Mouse (Mus musculus): ENCODE data around the gene Catsper4.

Catsper4 gene

DNA sequence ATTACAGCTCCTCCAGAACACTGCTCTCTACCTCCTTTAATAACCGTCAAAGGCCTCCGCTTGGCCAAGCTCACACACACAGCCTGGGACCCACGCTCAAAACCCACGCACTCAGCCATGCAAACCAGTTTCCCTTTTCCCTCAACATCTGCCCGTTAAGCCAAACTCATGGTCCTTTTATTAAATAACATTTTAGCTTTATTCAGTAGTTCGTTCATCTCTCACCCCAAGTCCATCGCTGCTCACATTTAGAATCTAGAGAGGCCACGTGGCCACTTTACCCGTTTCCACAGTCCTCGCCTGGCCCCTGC, 23.7 kb upstream of the Catsper4 start:
- no peak for DNase-seq (ENCODE audit: low read depth, low spot score)

DNA sequence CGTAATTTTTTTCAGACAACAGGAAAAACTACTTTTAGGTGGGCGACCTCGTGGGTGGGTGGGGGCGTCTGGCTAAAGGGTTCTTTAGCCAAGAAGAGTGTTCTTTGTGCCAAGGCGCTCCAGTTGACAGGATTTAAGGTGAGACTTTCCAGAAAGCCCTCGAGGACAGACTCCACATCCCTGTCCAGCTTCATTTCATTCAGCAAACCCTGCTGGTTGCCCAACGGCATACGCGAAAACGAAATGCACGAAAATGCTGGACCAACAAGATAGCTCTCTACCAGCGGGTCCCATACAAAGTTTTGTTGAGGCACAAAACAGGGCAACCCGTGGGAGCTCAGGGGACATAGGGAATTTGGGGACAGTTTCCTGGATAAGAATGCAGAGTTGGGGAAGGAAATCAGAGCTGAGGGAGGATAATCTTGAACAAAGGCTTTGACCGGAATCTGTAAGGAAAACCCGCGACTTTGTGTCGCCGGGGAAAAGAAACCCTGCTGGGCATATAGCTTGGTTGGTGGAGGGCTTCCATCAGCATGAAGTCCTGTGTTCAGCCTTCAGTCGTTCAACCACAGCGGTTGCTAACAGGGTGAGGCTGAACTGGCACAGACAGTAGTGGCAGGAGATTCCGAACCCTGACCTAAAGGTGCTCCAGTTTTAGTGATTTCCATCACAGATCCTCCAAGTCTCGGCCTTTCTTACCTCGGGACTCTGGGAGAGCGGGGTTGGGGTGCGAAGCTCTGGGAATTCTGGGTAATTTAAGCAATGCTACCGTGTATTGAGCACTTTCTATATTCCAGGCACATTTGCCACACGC, 23.1 kb upstream of the Catsper4 start:
- no peak for DNase-seq (ENCODE audit: low read depth, low spot score)

DNA sequence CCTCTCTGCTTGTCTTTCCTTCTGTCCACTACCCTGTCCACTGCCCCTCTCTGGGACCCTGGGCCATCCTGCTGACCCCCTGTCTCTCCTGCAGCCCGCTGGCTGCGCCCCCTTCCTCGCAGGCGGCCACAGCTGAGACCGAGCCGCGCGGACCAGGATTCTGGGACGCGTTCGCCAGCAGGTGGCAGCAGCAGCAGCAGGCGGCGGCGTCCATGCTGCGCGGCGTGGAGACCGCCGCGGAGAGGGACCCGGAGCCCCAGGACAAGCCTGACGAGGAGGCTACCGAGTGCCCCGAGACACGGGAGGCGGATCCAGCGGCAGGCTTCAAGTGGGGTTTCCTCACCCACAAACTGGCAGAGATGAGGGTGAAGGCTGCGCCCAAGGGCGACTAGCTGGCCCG, 22.5 kb upstream of the Catsper4 start:
- DNase-seq (ENCODE audit: low read depth, low spot score) = peak; percentile 86

DNA sequence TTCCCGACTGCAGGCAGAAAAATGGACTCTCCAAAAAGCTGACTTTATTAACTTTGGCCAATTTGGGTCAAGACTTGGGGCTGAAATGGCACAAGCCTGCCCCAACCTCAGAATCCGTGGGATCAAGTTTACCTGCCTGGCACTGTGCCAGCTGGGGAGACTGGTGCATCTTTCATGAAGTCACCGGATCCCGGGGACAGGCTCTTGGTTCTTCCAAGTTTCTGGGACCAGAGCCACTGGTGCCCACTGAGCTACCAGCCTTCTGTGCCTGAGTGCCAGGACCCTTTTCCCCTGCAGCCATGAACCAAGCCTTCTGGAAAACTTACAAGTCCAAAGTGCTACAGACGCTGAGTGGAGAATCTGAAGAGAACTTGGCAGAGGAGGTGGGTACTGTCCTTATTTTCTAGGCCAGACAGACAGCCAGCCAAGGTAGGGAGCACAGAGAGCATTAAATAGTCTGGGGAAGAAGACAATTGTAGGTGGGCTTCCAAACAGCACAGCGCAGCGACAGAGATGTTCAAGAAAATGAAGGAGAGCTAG, 19.6 kb upstream of the Catsper4 start, which contains the start of gene Gm30191:
Gm30191 (plus strand) TSS at position 217 of the 540 bp plus-strand sequence.
- DNase-seq (ENCODE audit: low read depth, low spot score) = peak; percentile 15

DNA sequence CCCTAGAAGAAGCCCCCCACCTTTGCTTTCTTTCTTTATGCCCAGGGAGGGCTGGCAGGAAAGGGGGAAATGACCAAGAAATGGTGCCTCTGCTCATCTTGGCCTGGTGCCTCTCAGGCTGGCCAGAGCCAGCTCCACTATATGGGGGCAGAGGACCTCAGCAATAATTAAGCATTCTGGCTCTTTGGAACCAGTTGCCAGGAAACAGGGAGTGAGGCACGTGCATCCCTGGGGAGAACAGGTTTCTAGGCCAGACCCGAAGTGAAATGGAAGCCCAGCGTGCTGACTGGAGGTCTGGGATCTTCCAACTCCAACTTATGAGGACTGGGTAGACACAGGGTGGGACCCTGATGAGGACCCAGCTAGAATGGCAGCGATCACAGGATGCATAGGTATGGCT, 19.1 kb upstream of the Catsper4 start:
- DNase-seq (ENCODE audit: low read depth, low spot score) = peak; percentile 7

DNA sequence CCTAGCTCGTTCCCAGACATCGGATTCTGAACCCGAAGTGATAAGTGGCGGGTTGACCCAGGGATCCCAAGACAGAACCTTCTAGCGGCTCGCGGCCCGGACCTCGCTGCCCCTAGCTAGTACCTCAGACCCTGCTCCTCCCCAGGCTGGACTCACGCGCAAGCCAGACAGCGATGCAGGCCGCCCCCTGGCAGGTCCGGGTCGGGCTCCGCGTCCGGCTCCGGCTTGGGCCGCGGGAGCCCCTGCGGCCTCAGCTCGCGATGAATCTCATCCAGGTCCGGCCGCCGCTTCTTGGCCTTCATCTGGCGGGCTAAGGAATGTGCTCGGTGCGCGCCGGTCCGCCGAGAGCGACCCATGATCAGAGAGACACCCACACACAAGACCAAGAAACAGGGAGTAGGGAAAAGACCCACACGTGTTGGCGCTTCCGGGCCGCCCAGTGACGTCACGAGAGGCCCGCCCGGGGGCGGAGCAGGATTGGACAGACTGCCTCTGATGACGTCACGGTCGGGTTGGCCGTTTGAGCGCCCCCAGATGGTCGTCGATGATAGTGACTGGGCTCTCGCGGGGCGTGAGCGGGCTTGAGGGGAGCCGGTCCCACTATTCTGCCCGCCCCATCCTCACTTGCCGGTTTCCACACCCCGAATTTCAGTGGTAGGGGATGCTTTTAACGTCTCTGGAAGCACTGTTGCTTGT, 18.1 kb upstream of the Catsper4 start, which contains the start of gene Zfp593:
Zfp593 (minus strand) TSS at position 445 of the 696 bp plus-strand sequence.
- DNase-seq (ENCODE audit: low read depth, low spot score) = peak; percentile 96

DNA sequence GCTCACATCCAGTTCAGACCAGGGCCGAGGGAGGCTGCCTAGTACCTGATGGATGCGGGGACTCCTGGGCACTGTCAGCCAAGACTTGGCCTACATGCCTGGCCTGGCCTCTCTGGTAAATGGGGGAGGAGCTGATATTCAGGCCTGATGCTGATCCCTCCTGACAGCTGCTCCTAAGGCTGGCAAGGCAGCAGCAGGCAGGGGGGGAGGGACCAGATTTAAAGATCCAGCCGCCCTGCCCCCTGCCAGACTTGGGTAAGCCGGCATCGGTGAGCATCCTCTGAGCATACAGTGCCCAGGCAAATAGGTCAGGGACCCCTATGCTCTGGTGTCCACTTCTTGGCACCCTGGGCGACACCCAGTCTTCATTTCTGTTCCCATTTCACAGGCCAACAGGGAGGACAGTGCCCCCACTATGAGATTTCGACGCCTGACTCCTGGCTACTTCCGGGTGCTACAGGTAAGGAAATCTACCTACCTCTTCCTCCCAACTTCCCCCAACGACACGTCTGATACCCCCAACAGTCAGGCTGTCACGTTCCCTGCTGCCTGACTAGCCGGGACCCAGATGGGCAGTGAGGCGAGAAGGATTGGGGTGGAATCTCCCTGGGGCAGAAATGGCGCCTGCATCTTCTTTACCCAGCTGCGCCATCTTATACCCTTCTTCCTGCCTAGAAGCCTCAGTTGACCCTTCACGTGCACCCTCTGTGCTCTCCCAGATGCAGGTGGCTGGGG, 16.5 kb upstream of the Catsper4 start, which contains the start of gene E130218I03Rik:
E130218I03Rik (plus strand) TSS at position 147 of the 735 bp plus-strand sequence.
- DNase-seq (ENCODE audit: low read depth, low spot score) = peak; percentile 8

DNA sequence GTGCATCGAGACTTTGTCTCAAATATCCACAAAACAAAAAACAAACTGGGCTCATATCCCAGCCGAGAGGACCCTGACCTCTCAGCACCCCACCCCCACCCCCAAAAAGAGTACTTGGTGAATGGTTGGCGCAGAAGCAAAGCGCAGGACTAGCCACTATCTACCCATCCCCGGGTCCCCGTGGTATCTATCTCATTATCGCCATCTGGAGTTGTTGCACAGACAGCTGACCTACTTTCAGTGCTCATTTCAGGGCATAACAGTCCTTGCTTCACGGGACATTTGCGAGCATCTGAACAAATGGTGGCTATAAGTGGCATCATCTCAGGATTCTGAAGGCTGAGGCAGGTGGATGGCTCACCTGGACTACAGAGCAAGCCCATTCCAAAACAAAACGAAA, 11.5 kb upstream of the Catsper4 start:
- DNase-seq (ENCODE audit: low read depth, low spot score) = no peak

DNA sequence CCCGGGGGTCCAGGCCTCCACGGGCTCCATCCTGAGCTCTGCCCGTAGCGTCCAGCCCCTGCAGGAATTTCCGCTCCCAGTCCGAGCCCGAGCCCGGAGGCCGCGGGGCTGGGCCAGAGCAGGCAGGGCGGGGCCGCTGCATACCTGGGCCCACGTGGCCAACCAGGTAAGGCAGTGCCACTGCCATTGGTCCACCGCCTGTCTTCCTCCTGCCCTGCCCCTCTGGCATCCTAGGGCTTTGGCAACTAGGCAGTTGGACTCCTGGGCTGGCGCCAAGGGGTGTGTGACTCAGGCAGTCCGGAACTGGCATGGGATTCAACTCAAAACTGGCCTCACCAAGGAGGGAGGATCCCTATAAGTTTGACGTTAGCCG, 11.1 kb upstream of the Catsper4 start, which contains the start of gene Cnksr1:
Cnksr1 (minus strand) TSS at position 121 of the 373 bp plus-strand sequence.
- no peak for DNase-seq (ENCODE audit: low read depth, low spot score)

DNA sequence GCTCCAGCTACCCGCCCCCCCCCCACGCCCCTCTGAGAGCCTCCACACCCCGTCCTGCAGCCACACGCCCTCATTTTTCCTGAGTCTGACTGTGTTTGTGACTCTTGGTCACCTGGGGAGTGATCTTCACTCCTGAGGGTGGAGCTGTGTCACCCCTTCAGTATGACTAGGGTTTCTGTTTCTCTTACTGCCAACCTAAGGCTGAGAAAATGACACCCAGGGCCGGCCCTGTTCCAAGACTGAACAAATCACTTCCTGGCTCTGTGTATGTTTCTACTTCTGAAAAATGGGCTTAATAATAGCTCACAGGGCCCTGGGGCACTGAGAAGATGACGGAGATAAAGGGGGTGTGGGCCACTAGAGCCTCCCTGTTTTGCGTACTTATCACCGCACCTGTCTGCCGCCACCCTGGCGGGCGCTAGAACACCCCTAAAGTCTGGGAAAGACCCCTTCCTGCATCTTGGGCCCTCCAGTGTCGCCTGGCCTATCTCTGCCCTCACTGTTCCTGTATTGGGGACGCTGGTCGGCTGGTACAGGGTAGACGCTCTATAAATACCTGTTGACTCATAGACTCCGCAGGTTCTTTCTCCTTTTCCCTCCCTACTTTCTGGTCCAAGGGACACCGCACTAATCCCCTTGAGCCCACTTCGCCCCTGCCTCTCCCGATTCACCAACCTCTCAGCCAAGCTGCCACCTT, 10.5 kb upstream of the Catsper4 start:
- DNase-seq (ENCODE audit: low read depth, low spot score) = no peak

DNA sequence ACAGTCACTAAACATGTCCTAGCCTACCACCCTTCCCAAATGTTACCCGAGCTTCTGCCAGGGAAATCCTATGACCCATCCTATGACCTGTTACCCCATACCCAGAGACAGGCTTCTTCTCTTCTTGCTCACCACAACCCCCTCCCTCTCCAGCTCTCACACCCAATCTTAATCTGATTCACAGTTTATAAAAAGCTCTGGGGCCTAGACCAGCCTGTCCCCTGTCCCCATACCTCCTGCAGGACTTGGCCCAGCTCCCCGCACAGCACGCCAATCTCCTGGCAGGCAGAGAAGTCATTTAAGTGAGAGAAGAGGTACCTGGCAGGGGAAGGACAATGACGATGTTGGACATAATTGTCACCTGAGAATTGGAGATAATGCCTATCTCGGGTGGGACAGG, 7.7 kb upstream of the Catsper4 start:
- DNase-seq (ENCODE audit: low read depth, low spot score) = no peak

DNA sequence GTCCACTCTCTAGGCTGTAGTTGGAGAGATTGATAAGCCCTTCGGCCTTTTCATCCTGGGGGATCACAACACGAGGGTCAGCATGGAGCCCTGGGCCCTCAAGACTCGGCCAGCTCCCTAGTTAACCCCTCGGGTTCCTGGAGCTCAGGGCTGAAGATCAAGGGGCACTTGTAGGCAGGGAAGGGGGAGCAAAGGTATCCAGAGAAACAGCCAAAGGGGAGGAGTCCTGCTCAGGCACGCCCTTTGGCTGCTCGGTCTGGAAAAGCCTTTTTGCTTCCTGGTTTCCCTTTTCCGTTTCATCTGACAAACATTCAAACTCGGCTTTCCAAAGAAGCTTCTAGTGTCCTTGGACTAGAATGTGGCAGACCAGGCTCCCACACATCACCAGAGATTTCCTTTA, 3.2 kb upstream of the Catsper4 start:
- no peak for DNase-seq (ENCODE audit: low read depth, low spot score)

DNA sequence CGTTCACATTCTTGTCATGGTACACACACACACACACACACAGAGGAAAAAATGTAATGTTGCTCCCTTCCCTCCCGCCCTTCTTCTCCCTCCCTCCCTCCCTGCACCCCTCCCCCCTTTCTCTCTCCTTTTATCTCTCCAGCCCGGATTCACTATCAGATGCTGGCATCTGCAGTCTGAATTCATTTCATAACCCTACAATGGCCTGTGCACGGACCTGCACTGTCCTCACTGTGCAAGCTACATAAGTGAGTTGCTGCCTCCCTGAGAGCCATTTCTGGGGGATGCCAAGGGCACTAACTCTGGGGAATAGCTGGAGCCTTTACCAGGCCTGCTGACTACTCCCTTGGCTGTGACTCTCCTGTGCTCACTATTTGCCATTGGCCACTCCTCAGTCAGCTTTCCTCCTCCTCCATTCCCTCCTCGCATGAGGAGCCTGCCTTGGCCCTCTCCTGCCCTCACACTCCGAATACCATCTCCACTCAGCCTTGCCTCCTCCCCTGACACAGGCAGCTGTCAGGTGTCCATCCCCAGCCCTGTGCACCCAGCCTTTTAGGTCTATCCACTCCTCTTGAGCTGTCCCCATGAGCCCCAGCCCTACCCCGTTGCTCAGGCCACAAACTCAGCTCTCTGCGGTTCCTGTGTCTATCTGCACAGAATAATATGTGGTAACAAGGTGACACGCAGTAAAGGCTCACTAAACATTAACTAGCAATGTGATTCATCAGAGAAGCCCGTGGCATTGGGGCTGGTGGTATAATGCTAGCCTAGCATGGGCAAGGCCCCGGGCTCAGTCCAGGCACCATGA, 4.2 kb downstream of the Catsper4 start:
- DNase-seq (ENCODE audit: low read depth, low spot score) = no peak

DNA sequence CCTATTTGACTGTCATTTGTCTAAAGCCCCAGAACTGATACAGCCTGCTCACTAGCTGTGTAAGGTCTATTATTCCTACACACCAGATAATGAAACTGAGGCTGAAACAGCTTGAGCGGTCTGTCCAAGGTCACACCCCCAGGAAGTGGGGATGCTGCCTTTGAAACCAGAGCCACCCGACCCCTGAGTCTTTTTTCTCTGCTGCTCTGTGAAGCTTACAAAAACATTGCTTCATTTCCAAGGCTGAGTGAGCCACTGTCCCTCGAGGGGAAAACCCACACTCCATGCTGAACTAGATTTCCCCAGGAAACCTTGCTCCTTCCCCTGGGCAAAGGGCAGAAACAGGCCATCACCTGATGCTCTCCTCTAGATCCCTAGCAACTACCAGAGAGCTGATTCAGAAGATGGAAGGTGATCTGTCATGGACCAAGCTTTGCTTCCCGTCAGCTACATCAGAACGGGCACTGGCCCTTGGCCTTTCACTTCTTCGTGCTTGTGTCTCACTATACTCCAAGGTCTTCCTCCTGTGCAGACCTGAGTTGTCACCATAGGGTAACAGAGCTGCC, 20.6 kb downstream of the Catsper4 start:
- DNase-seq (ENCODE audit: low read depth, low spot score) = no peak

DNA sequence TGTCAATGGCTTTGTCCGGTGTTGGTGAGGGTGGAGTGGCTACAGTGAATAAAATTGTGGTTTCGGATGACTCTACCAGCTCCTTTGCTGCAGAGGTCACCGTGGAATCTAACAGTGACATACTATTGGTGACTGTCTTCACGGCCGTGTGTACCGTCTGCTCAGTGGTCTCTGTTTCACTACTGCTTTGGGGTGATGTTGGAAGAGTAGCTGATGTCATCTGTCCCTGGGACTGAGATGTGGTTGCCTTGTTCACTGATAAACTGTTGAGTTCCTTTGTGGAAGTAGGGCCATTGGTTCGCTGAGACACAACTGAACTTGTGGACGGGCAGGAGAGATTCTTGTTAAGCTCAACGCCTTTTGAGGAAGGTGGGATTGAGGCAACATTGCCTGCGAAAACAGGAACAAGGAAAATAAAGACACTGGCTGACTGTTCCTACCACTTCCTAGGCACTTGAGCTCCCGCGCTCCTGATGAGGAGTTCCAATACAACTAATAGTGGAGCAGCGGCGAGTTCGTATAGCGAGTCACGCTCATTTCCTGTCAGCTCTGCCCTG, 23.8 kb downstream of the Catsper4 start:
- DNase-seq (ENCODE audit: low read depth, low spot score) = no peak

DNA sequence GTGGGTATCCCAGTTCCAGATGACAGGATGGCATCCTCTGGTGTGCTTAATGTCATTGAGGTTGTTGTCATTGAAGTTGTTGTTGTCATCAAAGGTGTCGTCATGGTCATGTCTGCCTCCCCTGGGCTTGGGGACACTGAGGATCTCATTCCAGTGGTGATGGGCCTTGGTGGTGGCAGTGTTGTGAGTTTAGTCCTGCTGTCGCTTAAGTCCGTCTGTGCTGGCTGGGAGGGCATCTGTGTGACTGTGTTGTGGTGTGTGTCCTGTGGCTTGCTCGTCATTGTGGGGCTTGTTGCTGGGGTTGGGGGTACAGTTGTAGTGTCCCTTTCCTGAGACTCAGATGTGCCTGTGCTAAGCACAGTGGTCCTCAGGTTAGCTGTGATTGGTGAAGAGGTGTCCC, 24.3 kb downstream of the Catsper4 start, which contains the start of gene Gm7534:
Gm7534 (minus strand) TSS at position 101 of the 400 bp plus-strand sequence.
- no peak for DNase-seq (ENCODE audit: low read depth, low spot score)

DNA sequence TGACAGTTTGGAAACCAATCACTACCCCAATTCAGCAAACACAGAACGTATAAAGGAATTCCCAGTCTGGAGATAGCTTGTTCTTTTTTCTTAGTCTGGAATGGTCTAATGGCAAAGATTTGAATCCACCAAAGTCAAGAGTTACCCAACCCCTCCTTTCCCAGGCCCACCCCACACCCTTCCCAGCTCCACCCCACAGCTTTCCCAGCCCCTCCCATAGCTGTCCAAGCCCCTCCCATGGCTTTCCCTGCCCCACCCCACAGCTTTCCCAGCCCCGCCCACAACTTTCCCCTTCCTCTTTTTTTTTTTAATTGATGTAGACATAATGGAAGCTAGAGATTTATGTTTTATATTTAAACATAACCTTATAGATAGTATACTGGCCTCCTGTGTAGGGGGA, 27.8 kb downstream of the Catsper4 start:
- no peak for DNase-seq (ENCODE audit: low read depth, low spot score)

DNA sequence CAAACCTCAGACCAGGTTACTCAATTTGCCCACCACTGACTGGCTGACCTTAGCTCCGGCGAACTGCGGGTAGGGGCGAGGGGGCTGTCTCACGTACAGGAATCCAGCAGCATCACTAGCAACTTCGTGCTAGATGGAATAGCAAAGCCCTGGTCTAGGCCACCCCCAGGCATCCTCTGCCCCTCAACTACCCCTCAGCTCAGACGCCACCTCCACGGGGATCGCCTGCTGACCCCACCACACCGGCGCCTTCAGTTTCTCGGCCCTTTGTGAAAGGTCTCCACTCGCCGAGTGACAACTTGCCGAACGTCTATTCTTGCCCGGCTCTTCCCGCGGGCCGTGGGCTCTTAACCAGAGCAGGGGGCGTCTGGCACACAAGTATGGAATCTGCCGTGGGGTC, 40.9 kb downstream of the Catsper4 start:
- DNase-seq (ENCODE audit: low read depth, low spot score) = no peak

DNA sequence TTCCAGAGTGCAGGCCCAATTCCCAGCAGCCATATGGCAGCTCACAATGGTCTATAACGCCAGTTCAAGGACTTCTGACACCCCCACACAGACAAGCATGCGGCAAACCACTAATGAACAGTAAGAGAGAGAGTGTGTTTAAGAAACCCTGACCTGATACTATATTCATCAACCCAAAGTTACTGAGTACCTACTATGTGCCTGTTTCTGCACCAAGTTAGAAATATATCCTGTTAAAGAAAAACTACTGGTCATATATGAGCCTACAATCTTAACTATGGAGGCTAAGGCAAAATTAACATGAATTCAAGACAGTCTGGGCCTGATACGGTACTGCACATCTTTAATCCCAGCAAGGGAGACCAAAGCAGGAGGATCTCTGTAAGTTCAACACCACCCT, 41.6 kb downstream of the Catsper4 start:
- no peak for DNase-seq (ENCODE audit: low read depth, low spot score)

DNA sequence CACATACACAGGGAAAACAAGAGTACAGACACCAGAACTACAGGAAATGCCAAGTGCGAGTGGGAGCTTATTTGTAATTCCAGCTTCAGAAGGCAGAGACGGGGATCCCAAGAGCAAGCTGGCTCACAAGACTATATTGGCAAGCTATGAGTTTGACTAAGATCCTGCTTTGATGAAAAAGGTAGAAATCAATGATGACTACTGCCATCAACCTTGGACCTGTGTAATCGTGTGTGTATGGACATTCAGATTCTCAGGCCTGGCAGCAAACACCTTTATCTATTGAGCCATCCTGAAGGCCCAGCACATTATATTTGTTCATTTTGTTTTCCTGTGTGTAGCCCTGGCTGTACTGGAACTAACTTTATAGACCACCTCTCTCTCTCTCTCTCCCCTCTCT, 43.5 kb downstream of the Catsper4 start:
- DNase-seq (ENCODE audit: low read depth, low spot score) = no peak
